Mouse (Mus musculus): ENCODE data around the gene Aida.
"Not testable (repeated sequence)": the region's sequence is repeated elsewhere in the genome, so short reads cannot be mapped to it uniquely, and the experiment has no call there.

Aida gene

DNA sequence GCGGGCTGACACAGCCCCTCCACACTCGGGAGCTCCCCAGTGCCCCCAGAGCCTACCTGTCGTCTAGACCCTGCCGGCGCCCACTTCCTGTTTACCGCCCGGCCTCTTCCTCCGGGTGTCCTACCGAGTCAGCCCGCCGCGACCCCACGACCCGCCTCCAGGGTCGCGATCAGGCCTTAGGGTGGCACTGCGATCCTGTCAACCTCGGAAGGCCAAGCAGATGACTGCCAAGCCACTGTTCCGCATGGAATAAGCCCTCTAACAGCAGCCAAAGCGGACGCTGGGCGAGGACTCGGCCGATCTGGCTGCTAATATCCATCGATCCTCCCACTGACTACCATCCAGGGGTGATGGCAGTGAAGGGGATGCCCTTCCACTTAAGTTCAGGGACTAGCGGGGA, at the start of gene Aida:
Aida (plus strand) TSS at position 126 of the 400 bp plus-strand sequence.
- DNase-seq (ENCODE audit: low read depth, low spot score) = no peak

DNA sequence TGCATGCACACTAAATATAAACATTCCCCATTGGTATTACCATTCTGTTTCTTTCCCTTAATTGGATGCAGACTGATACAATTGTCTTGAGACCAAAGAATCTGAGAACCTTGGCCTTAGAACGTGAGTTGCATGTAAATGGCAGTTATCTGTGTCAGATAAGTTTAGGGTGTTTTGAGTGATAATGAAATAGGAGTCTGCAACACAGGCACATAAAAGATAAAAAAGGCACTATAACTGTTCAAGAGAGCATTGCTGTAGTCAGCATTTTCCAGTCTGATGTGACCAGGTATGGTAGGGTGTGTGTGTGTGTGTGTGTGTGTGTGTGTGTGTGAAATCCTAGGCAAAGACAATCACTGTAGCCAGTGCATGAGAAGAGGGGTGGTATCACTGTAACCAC, 48.2 kb upstream of the Aida start:
- DNase-seq (ENCODE audit: low read depth, low spot score) = no peak

DNA sequence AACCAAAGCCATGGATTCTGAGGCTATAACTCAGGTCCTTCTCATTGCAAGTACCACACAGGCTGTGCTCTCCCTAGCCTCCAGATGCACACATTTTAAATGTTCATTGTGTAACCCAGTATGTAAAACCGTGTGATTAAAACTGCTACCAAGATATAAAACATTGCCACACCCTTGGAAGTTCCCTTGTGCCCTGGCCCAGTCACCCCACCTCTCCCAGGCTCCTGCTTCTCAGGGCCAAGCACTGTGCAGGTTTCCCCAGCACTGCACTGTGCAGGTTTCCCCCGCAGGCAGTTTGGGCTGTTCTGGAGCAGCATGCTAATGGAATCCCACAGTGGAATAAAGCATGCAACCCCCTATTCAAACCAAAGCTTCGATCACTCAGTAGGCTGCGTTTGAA, 45.8 kb upstream of the Aida start:
- no peak for DNase-seq (ENCODE audit: low read depth, low spot score)

DNA sequence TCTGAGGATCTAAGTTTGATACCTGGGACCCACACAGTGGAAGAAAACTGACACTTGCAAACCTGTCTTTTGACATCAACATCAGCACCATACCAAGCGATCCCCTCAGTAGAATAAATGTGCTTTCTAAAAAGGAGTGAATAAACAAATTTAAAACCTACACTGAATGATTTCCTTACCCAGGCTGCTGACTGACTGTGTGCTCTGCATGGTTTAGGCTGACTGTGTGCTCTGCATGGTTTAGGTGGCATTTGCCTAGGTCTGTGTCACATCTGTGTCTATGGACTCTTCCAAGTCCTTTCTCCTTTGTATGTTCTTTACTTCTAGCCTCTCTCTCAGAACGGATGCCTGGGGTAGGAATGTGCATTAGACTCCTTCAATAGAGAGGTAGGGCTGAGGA, 44.6 kb upstream of the Aida start:
- DNase-seq (ENCODE audit: low read depth, low spot score) = no peak

DNA sequence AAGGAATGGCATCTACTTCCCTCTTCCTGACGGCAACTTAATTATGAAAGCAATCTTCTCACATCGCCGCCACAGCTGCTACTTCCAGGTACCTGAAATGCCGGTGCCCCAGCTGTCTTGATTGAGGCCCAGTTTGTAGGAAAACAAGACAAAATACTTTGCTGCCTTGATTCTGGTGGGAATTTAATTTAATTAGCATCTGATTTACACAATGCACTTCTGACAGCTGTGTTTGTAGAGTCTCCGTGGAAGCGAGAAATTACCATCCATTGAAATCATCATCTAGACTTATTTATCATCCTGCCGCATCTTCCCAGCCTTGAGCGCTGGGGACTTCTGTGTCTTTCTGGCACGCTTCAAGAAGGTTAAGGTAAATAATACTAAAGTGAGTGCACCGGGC, 43.8 kb upstream of the Aida start:
- peak; percentile 18 for DNase-seq (ENCODE audit: low read depth, low spot score)

DNA sequence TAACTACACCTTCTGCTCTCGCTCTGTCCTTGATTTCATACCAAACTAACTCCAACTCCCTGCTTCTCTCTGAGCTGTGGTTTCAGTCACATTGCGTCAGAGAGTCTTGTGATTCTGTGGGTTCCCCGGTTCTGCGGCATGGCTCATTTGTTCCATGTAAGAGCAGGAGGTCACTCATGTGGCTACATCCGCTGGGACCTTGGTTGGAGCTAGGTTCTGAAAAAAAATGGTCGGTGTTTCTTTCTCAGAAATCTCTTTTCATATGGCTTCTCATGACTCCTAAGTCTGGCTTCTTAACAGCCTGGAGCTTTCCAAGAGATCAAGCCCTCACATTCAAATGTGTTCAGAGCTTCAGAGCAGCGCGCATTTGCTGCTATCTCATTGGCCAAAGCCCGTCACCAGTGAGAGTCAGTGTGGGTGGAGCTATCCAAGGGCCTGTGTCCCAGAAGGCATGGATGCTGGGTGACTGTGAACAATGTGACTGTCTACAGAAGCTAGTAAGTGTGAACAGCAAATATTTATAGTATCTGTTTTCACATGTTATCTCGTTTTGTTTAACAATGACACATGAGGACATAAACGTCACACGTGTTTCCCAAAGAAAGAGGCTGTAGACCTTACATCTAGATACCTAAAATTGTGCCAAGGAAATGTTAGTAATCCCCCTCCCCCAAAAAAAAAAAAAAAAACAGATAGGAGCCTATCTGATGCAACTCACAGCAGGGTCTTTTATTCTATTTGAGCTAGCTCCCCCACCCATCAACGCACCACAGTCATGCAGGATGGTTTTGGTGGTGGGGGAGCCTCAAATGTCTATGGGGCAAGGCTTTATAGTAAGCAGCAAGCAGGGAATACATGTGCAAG, 32.0 kb upstream of the Aida start:
- DNase-seq (ENCODE audit: low read depth, low spot score) = no peak

DNA sequence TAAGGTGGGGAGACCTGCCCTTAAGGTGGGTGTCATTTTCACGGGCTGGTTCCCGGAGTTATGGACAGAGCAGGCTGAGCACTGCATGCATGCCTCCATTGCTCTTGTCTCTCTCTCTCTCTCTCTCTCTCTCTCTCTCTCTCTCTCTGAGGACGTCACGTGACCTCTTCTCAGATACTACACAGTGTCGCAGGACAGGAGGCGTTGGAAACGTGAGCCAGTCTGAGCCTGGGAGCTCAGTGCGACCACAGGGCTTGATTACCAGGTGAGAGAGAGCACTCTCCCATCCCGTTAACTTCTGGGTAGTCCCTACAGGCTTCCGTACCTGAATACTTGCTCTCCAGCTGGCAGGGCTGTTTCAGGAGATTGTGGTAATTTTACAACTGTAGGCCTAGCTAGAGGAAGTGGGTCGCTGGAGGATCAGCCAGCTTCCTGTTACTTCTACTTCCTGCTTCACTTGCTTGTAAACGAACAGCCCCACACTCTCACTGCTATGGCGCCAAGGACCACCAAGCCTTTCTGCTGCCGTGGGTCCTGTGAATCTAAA, 30.4 kb upstream of the Aida start:
- no peak for DNase-seq (ENCODE audit: low read depth, low spot score)

DNA sequence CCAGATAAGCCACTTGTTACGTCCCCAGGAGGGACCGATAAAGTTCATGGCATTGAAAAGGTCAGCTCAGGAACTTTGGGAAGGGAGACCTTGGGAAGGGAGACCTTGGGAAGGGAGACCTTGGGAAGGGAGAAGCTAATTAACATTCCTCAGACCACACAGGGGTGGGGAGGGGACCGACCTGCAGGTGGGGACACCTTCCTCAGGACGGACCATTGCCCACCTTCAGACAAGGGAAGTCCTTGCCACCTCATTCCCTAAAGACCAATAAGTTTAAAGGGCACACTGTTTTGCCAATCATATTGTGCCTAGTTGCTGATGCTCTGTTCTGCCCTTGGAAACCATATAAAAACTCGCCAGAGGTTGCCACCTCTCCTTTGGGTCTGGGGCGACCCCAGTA, 28.7 kb upstream of the Aida start:
- no peak for DNase-seq (ENCODE audit: low read depth, low spot score)

DNA sequence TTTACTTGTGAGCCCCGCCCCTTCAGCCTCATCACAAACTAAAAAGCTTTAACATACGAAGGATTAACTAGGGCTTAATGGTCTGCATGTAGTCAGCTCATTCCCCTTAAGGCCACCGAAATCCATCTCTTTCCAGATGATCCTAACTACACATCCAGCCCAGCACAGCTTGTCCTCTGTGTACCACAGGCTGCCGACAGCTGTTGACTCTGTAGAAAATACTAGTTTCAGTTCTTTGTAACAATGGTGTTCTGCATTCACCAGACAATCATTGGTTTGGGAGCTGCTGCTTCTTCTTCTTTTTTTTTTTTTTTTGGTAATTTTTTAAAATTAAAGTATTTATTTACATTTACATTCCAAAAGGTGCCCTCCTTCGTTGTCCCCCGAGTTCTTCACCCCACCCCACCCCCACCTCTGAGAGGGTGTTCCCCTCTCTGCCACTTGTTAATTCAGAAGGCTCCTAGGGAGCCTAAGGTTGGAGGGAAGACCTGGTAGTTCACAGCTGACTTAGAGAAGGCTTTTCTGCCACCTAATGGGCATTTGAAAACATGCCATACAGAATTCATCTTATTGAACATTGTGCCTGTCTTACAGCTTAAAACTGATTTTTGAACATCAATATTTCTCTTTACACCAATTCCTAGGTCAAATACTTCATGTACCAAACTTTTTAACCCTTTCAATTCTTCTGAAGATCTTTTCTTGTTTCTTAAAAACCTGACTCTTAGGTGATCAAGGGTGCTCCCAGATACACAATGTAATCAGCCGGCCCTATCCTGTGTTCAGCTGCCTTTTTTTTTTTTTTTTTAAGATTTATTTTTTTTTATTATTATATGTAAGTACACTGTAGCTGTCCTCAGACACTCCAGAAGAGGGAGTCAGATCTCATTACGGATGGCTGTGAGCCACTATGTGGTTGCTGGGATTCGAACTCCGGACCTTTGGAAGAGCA, 23.2 kb upstream of the Aida start:
- DNase-seq (ENCODE audit: low read depth, low spot score) = peak; percentile 20

DNA sequence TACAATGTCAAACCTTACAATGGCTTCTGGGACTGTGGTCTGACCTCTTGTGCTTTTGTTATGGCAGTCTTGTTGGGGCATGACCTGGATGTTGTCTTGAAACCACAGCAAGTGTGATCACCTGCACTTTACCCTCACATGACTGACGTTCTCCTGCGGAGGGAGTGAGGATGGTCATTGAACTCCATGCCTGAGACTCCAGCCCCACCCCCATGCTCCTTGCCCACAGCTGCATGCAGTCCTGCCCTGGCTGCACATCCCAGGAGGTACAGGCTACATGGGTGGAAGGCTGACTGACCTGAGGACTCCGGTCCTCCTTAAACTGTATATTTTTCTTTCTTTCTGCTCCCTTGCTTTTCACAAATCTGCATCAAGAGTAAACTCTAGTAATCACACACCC, 22.0 kb upstream of the Aida start:
- DNase-seq (ENCODE audit: low read depth, low spot score) = no peak

DNA sequence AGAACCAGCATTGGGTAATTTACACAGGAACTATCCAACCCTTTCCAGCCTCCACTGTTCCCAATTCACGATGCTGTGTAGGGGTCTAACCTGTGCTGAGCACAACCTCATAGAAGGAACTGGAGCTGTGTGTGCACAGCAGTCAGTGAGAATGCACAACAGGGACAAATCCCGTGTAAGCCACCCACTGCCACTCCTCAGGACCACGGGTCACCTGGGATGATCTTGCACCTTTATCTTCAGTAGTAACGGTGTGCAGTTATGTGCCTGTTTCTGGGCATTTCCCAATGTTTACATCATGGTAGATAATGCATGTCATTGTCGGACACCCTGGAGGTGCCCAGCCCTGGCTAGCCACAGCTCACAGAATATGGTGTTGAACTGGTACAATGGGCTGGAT, 20.6 kb upstream of the Aida start:
- no peak for DNase-seq (ENCODE audit: low read depth, low spot score)

DNA sequence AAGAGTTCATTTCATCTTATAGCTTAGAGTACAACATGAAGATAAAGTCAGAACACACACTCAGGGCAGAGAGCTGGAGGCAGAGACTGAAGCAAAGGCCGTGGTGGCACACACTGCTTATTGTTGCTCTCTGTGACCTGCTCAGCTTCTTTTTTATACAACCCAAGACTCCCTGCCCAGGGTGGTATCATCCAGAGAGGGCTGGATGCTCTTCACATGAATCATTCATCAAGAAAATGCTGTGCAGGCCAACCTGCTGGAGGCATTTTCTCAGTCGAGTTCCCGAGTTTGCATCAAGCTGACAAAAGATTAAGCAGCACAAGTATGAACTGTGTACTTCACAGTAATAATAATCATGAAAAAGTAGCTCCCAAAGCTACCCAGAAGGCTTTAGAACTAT, 8.0 kb upstream of the Aida start:
- DNase-seq (ENCODE audit: low read depth, low spot score) = no peak

DNA sequence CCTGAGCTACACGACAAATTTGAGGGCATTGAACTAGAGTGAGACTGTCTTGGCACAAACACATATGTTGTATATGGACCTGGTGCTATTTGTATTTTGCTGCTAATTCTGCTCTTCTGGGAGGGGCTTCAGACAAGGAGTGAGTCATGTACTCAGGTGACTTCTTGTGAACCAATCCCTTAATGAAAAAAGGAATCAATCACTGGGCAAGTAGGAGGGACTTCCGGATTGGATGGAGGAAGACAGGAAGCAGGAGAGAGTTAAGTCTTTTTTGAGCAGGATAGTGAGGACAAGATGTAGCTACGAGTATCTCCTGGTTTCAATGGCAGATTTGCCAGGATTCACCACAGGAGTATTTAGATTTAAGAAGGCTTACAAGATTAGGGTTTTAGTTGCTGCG, 6.8 kb upstream of the Aida start:
- no peak for DNase-seq (ENCODE audit: low read depth, low spot score)

DNA sequence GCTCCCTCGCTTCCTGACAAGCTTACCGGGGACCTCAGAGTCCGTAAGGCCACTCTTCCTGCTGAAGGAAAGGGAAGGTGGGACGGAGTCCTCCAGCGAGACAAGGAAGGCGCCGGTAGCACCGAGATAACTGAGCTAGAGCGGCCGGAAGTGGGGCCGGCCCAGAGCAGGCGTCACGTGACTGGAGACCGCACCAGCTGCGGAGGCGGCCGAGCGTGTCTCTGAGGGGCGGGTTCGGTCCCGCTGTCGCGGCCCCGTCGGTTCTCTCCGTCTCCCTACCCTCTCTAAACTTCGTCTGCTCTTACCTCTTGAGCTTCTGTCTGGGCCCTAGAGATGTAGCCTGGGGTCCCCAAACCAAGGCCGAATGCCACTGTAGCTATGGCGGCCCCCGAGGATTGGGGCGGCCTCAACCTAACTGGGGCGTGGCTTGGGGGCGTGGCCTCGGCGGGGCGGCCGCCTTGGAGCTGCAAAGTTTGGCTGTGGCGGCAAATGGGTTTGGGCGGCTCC, 540 bp downstream of the Aida start, which contains the start of gene Brox:
Brox (minus strand) TSS at position 393 of the 507 bp plus-strand sequence.
- peak; percentile 84 for DNase-seq (ENCODE audit: low read depth, low spot score)

DNA sequence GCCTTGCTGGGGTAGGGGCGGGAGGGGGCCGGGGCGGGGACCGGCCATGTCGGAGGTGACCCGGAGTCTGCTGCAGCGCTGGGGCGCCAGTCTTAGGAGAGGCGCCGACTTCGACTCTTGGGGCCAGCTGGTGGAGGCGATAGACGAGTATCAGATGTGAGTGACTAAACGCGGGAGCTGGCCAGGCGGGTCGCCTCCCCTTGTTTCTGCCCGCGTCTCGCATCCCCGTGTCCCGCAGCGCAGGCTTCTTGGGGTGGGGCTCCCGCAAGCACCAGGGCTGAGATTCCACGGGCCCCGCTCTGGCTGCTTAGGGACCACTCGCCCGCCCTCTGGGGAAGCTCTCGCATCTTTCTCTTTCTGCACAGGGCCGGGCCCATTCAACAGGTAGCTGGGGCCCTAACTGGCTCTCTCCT, 1.1 kb downstream of the Aida start:
- DNase-seq (ENCODE audit: low read depth, low spot score) = peak; percentile 3

DNA sequence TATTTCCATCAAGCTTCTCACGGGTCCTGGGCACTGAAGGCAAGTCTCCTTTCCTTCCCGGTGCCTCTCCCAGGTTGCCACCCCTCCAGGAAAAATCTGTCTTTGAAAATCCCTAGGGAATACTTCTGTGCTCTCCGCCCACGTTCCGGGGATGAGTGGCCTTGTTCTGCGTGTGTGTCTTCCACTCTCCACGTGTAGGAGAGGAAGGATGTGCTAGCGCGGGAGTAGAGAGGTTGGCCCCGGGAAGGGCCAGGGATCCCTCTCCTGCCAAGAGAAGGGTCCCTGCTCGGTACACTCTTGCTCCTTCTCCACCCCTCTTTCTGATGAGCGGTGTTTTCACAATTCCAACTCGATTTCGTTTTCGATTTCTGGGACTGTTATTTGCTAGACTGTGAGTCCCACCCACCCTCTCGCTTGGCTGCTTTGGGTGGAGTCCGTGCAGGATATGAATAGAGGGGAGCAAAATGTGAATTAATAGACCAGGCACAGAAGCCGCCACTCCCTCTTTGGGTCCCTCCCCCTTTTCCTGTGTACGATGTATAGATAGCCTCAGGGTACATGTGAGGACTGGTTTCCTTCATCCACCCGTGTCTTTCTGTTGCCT, 1.6 kb downstream of the Aida start:
- DNase-seq (ENCODE audit: low read depth, low spot score) = peak; percentile 18

DNA sequence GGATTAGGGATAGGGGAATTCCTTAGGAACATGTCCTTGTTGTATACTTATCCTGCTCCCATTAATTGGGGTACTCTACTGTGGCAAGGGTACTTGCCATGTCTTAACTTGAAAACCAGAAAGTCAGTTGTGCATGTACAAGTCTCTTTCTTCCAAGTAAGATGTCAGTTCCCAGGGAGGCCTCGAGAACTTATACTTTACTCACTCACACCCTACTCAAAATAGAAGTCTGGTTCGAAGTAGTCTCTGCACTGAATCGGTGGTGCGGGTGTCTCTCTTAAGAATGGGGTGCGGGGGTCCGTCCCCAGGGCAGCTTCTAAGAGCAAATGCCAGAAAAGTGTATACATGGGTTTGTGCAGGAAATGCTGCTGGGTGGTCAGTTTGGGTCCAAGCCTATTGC, 2.8 kb downstream of the Aida start:
- peak; percentile 82 for DNase-seq (ENCODE audit: low read depth, low spot score)

DNA sequence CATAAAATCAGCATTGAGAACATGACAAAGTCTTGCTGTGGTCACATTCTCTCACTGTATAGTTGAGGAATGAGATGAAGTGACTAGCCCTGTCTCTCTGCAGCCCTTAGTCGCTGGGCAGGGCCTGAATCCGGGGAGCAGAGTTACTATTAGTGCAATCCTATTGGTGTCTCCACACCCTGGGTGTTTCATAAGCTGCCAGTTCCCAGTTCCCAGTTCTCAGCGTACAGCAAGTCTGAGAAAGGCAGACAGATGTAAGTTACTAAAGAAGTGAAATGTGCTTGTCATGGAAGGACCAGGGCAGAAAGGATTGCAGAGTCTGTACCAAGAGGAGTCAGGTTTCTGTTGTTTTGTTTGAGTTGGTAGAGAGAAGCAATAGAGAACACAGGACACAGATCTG, 11.2 kb downstream of the Aida start:
- no peak for DNase-seq (ENCODE audit: low read depth, low spot score)

DNA sequence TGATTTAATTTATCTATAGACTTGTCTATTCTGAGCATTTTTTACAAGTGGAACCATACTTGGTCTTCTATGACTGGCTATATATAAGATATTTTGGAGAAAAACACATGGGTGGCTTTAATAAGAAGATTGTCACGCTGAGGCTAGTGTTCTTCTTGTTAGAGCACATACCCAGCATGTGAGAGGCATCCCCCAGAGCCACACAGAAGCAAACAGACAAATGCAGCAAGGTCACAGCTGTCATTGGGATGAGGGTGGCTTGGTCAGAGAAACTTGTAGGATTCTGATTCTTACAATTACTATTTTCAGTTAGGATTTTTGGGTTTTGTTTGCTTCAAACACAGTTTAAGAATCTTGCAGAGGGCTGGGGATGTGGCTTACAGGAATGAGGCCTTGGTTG, 12.1 kb downstream of the Aida start:
- no peak for DNase-seq (ENCODE audit: low read depth, low spot score)

DNA sequence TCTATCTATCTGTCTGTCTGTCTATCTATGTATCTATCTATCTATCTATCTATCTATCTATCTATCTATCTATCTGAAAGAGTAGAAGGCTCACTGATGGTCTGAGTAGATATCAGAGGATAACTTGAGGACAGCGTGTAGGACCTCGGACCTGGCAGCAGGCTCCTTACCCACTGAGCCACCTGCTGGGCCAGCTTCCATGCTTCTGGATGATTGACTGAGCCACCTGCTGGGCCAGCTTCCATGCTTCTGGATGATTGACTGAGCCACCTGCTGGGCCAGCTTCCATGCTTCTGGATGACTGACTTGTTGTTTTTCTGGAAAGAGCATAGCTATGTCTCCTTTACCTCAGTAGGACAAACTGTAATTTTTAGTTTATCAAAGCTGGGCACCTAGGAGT, 13.2 kb downstream of the Aida start:
- DNase-seq (ENCODE audit: low read depth, low spot score) = not testable (repeated sequence)

DNA sequence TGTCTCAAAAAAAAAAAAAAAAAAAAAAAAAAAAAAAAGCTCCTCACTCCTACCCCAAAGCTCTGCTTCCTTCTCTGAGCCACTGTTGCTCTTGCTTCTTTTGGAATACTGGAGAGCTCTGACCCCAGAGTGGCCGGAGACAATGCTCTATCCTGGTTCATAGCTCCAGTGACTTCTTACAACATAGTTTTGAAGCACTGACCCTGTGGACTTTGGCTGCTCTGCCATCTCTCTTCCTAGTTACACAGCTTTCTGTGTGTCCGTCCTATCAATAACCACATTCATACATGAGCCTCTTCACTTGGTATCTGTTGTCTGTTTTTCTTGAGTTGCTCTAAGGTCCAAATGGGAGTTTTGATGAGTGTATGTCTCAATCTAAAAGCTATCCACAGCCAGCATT, 15.7 kb downstream of the Aida start:
- DNase-seq (ENCODE audit: low read depth, low spot score) = no peak

DNA sequence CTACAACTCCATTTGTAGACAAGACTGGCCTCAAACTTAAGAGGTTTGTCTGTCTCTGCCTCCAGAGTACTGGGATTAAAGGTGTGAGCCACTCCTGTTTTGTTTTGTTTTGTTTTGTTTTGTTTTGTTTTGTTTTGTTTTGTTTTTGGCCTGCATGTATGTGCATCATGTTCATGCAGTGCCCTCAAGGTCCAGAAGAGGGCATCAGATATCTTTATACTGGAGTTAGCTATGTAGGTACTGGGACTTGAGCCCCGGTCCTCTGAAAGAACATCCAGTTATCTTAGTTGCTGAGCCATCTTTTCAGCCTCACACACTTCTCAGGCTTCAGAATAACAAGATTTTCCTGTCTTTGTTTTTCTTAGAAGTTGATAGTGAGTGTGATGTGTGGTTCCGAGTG, 19.4 kb downstream of the Aida start:
- no peak for DNase-seq (ENCODE audit: low read depth, low spot score)

All from brain, embryonic 18.5 days (tissue).